Mouse (Mus musculus): ENCODE data around the gene Zfp810.

Zfp810 gene

DNA sequence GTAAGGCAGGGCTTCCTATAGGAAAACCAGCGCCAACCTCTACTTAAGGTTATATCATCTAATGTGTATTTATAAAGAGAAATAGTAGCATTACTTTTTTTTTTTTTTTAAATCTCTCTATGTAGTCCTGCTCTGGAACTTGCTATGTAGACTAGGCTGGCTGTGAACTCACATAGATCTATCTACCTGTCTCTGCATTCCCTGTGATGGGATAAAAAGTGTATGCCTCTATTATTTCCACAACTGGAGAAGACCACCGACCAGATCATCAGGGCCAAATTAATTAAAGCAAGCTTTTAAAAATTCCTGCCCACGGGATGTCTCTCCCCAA, 47.4 kb downstream of the Zfp810 start:
- DNase-seq (ENCODE audit: low spot score in 2 of 2): no peak

DNA sequence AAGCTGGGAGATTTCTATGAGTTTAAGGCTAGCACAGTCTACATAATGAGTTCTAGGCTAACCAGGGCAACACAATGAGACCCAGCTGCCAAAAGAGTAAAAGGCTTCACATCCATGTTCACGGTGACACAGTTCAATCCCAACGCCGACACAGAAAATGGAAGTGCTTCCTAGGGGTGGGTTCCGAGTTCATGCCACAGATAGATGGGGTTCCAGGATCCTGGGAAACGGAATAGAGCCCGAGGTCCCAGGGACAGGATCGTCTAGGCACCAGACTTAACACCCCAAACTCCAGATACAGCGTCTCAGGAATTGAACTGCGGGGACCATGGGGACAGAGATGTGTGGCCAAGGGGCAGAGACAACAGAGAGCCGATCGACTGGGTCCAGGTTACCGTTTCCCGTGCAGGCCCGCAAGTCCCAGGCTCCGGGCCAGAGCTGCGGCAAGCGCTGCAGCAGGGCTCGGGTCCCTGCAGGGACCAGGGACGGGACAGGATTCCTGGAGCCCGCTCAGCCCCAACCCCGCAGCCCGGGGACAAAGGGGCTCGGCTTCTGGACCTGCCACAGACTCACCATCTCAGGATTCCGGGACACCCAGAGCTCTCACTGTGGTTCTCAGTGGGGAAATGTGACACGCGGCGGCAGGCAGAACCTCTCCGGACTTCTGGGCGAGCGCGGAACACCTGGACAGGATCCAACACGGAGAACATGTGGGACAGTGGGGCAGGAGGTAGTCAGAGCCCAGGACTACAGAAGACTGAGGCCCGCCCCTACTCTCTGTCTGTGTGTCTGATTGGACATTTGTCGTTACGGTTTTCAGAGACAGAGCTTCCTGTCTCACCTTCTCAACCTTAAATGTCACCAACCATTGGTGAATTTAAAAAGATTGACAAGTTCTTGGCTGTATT, 48.0 kb downstream of the Zfp810 start, which contains the start of gene Zfp599:
TSS of gene Zfp599 (minus strand) at position 712 of the 908 bp plus-strand sequence.
- peak; percentile 69 to 82 for DNase-seq (ENCODE audit: low spot score in 2 of 2)

GRCm38 (mm10) chr9:22258784-22259183, 48.7 kb downstream of the Zfp810 start:
- no peak for DNase-seq (ENCODE audit: low spot score in 2 of 2)

DNA sequence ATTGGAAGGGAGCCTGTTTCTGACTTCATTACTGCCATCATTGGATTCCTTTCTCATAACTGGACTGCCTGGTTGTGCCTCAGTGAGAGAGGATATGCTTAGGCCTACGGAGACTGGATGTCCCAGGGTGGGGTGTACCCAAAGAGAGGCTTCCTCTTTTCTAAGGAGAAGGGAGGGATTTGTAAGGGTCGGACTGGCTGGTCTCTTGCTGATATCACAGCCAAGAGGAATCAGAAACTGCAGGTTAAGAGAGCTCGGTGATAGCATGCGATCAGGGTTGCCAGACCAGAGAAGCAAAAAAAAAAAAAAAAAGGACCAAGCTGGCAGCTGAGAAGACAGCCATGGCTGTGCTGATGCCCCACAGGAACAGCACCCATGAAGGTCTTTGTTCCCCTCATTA, 50.9 kb downstream of the Zfp810 start:
- DNase-seq (ENCODE audit: low spot score in 2 of 2): no peak

DNA sequence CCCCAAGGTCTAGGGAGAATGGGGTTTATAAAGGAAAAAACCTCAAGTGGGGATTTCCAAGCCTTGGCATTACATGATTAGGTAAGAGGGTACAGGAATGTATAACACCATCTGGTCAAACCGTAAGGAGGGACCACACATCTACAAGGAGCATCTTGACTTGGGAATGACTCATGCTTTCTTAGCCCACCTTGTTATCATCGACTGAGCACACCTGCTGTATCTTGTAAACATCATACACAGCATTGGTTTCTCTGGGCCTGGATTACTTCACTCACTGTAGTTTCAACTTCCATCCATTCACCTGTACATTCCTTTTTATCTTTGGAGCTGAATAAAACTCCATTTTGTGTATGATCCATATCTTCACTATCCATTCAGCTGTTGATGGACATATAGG, 63.2 kb downstream of the Zfp810 start:
- DNase-seq (ENCODE audit: low spot score in 2 of 2): no peak

- no peak for DNase-seq (ENCODE audit: low spot score in 2 of 2)
These were observed 67.4 kb downstream of the Zfp810 start for GRCm38 (mm10) chr9:22240001-22240400.

DNA sequence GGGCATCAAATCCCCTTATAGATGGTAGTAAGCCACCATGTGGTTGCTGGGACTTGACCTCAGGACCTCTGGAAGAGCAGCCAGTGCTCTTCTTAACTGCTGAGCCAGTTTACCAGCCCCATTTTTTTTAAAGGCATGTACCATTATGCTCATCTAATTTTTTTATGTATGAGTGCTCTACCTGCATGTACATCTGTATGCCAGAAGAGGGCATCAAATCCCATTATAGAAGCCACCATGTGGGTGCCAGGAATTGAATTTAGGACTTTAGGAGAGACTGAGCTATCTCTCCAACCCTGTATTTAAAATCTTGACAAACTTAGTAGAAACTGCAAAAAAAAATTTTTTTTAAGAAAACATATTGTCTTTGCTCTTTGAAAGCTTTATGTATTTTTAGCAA, 76.9 kb downstream of the Zfp810 start:
- DNase-seq (ENCODE audit: low spot score in 2 of 2): no peak

DNA sequence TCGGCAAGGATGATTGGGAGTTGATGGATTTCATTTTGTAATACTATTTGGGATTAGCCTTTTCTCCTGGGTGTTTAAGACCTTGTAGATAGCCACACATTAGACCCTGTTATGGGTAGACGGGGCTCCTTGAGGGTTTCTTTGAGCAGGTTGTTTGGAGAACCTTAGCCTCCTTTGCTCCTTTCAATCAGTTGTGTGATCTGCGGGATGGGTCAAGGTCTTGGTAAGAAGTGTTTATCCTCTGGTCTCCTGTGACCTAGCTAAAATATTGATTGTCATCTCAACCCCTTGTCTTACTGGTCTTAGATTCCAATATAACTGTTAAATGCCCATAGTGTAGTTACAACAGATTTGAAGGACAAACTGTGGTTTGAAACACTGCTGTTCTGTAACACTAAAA, 77.4 kb downstream of the Zfp810 start:
- DNase-seq (ENCODE audit: low spot score in 2 of 2): no peak

DNA sequence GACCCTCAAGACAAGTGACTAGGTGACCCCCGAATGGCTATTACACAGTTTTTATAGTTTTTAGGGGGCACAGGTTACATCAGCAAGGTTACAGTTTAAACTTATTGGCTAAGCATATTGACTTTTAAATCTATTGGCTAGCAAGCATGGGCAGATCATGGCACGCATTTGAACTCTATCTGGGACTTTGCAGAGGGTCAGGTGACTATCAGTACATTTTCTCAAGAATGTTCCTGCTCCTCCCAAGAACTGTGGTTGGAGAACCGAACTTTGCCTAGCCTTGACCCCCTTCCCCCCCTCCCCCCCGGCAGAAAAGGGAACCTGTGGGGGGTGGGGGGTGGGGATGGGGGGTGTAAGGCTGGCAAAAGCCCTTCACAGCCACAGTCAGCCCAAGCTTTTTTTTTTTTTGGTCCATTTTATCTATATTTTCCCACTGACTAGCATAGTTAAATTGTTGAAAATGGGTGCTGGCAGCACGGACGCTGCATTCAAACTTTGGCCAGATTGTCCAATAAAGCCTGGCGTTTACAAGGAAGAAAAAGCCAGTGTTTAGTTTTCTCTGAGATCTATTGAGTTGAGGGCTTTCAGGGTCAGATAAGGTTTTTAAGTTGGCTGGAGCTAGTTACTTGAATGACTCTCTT, 77.9 kb downstream of the Zfp810 start:
- no peak for DNase-seq (ENCODE audit: low spot score in 2 of 2)

- DNase-seq (ENCODE audit: low spot score in 2 of 2): no peak
These were observed 80.6 kb downstream of the Zfp810 start for GRCm38 (mm10) chr9:22226846-22227245.

Data from right cerebral cortex, postnatal 10 days (tissue).